Mouse (Mus musculus) urinary bladder, postnatal 4 days (tissue): Measurements from ENCODE around the gene Slc25a4.
A peak's percentile ranks its signal among the peaks of the same experiment; 100 is the strongest.
"Not testable (repeated sequence)": the region's sequence is repeated elsewhere in the genome, so short reads cannot be mapped to it uniquely, and the experiment has no call there.

Experiments used
- DNase-seq, 2 experiments: peaks; one replicate each; pipeline ENCODE4 v3.0.0; 2021 to 2022; ENCODE audit warnings: low spot score in 2 of 2

Slc25a4 gene

GRCm38 (mm10) chr8:46210404-46211315 lies at the start of gene Slc25a4:
Slc25a4 (minus strand) TSS chr8:46211284.
- peak; percentile 97 to 99 for DNase-seq

DNA sequence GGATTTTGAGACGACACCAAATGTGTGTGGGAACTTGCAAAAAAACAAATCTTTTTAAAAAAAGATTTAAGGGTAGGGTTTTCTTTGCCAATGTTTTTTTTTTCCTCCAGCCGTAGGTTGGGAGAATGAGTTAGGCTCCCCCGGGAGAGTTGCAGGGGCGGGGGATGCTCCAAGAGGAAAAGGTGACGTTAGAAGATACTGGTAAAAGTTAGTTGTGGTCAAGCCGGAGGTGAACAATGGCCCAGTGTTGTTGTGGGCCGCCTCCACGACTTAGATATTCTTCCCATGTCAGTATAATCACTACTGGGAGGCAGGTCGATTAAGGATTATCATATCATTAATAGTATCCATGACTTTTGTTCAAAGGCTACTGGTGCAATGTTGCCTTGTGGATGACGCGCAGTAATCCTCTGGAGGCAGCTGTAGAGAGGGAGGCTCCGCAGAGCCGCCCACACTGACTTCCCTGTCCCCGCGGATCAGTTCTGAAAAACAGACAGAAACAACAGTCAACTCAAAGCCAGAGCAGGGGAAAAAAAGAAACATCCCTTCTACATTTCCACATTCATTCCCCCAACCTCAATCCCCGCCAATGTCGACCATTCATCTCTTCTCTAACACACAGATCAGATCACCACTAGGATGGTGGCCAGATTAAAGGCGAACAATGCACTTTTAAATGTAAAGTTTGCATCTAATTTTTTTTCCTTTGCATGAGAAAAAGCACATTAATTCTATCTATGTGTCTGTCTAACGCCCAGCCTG lies 47.0 kb upstream of the Slc25a4 start:
- DNase-seq = no peak

- DNase-seq = no peak
Observed at GRCm38 (mm10) chr8:46252456-46252855, 41.4 kb upstream of the Slc25a4 start.

- DNase-seq = no peak
Observed at GRCm38 (mm10) chr8:46251561-46251960, 40.5 kb upstream of the Slc25a4 start.

DNA sequence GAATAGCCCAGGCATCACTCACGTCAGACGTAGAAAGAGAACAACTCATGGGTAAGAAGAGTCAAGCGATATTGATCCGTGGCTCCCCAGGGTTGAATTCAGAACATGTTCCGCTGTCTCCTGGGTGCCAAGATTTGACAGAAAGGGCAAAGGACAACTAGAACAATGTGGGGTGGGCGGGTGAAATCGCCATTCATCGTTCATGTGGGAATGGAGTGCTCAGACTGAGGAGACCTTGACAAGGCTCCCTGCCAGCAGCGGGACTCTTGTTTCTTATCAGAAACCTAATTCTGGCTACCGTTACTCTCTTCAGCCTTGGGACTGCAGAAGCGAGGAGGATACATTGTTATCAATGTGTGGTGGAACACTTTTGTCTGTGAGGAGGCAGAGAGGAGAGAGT lies 35.3 kb upstream of the Slc25a4 start:
- DNase-seq = peak in 1 of 2 experiments; percentile 34

- no peak for DNase-seq
Observed at GRCm38 (mm10) chr8:46242946-46243345, 31.9 kb upstream of the Slc25a4 start.

DNA sequence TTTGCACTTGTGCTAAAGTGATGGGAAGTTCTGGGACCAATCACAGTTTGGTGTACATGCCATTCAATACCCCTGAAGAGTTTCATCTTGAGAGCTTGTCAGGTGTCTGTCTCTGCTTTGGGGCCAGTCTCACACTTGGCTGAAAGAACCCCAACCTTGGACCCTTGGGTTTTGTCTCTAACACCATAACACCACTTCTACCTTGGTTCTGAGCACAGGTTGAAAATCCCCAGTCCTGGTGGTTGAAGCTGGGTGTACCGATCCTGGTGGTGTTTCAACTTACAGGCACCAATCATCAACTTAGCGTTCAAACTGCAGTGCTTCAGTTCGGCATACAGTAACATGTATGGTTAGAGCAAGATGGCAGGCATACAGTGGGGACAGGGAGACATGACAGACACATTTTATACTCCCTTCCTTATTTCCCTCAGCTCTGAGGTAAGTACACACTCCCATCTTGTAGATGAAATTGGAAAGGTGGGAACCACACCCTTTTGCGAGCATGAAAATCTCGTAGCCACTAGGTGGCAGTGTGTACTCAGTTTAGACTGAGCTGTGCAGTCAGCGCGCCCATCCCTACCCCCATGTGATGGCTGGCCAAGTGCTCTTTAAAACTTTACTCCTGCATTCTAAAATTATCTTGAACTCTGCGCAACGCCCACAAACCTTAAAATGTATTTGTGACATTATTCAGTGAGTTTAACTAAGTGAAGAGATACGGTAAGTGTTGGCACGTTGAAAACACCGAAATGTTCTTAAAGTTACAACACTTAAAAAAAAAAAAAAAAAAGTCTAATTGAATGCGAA lies 30.7 kb upstream of the Slc25a4 start:
- DNase-seq = peak; percentile 53 to 79

- DNase-seq = no peak
Observed at GRCm38 (mm10) chr8:46236441-46237223, 25.5 kb upstream of the Slc25a4 start.

DNA sequence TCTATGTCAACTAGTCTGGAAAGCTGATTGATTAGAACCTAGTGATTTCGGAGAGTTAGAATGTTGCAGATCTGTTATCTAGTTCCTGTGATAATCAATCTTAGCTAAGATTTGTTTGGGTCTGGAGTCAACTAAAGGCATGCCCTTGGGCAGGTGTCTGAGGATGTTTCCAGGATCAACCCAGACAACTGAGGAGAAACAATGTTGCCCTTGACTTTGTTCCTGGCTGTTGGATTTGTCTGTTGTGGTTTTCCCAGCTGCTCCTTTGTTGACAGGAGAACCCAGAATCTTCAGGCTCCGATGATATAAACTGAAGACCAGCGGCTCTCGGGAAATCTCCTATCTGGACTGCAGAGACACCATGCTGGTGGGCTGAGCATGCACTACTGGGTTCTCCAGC lies 23.7 kb upstream of the Slc25a4 start:
- no peak for DNase-seq

- no peak for DNase-seq
Observed at GRCm38 (mm10) chr8:46232798-46233197, 21.7 kb upstream of the Slc25a4 start.

GRCm38 (mm10) chr8:46231968-46232367 lies 20.9 kb upstream of the Slc25a4 start:
- DNase-seq = not testable (repeated sequence)

GRCm38 (mm10) chr8:46226622-46227021 lies 15.5 kb upstream of the Slc25a4 start:
- no peak for DNase-seq

- DNase-seq = no peak
Observed at GRCm38 (mm10) chr8:46225501-46225900, 14.4 kb upstream of the Slc25a4 start.

- no peak for DNase-seq
Observed at GRCm38 (mm10) chr8:46220566-46220965, 9.5 kb upstream of the Slc25a4 start.

GRCm38 (mm10) chr8:46216838-46217237 lies 5.8 kb upstream of the Slc25a4 start:
- DNase-seq = peak in 1 of 2 experiments; percentile 30

DNA sequence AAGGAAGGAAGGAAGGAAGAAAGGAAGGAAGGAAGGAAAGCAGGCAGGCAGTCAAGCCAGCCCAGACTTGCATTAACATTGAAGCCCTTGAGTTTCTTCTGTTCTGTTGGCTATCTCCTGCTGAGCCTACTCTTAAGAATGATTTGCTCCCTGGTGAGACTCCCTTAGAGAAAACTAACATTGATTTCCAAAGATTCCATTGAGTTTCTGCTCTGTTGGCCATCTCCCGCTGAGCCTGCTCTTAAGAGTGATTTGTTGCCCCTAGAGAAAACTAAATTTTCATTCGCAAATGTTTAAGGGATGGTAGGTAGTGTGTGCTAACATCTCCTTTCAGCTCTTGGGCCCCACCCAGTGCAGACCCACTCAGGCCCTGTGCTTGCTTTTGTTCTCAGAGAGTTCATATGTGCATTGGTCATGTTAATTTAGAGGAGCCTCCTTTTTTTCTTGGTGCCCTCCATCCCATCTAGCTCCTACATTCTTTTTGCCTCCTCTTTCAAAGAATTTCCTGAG lies 2.9 kb upstream of the Slc25a4 start:
- no peak for DNase-seq

GRCm38 (mm10) chr8:46212194-46212593 lies 1.1 kb upstream of the Slc25a4 start:
- DNase-seq = no peak

DNA sequence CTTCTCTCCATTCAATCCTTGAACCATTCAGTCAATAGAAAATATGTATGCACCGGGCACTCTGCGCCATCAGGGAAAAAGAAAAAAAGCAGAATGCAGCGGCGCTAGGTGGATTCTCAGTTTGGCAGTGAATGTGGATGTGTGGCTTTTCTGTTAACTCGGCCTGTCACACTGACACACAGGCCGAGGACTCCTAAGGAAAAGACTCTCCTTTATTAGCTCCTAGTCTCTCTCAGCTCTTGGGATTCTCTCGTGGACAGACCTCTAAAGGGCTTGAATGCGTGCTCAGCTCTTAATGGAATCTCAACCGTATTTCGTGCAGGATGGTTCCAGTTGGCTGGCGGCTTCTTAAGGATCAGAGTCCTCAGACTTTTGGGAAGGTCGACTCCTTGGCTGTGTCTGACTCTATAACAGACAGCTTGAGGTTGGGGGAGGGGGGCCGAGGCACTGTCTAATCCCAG lies 557 bp upstream of the Slc25a4 start:
- no peak for DNase-seq

- DNase-seq = no peak
Observed at GRCm38 (mm10) chr8:46209057-46209456, 2.0 kb downstream of the Slc25a4 start.

DNA sequence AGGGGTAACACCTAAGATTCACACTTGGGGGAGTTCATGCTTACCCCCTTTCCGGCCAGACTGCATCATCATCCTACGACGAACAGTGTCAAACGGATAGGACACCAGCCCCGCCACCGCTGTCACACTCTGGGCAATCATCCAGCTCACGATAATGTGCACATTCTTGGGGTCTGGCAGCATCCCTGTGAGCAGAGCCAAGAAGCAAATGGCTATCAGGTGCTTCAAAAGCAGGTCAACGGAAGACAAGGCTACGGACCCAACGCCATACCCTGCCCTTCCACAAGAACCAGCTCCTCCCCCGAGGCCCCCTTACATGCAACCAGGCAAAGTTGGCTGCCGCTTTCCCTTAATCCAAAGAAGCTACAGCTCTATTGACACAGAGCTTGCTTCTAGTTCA lies 2.7 kb downstream of the Slc25a4 start:
- no peak for DNase-seq

DNA sequence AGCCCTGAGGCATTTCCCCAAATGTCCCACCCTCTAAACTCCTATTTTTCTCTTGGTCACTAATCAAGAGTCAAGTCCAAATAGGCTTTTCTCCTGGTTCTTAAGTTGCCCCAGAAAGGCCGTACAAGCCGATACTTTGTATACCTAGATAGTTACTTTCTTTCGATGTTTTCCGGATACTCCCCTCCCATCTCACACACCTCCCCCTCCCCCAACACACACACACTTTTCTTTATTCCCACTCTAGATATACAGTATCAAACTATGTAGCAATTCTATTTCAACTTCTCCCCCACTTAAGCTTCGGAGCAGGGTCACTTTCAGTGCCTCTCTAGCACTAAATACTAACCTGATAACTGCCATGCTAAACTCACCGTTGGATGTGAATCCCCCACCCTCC lies 5.0 kb downstream of the Slc25a4 start:
- no peak for DNase-seq
